Mouse (Mus musculus): ENCODE measurements at regions not wholly inside any gene's neighbourhood (a gene's known extent, or its start where the extent isn't known, plus 50 kb on each side); places are given as distances from the start of the nearest gene placed in this dataset.

DNA sequence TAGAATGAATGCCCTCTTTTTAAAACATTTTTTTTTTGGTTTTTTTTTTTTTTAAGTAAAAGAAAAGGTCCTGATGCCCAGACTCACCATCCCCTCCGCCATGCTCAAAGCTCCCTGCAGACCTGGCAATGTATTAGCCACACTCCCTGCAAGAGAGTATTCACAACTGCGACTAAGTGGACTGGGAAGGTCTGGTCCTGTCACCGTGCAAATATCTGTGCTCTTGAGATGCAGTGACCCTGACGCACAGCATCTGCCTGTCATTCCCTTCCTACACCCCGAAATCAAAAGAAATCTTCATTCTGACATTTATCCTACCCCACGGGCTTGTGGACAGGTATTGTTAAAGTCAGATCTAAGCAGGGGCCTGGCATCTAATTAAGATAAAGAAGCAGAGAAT, 95.4 kb upstream of the Dio3 start:
- no peak for DNase-seq (ENCODE audit: low read depth, low spot score)

DNA sequence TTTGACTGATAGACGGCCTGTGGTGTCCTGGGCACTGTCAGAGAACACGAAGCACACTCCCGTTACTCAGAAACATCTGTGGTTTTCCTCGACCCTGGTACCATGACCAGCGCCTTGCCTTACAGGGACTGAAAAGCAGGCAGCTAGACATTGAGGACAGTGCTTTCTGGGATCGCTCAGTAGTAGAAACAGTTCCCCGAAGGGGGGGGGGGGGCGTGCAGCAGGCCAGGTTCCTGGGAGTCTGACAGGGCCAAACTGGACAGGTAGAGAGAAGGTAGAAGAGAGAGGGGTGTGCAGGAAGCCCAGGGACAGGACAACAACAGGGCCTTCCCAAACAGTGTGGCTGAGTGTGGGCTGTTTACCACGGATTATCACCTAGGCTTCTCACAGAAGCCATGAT, 93.5 kb upstream of the Dio3 start:
- no peak for DNase-seq (ENCODE audit: low read depth, low spot score)

DNA sequence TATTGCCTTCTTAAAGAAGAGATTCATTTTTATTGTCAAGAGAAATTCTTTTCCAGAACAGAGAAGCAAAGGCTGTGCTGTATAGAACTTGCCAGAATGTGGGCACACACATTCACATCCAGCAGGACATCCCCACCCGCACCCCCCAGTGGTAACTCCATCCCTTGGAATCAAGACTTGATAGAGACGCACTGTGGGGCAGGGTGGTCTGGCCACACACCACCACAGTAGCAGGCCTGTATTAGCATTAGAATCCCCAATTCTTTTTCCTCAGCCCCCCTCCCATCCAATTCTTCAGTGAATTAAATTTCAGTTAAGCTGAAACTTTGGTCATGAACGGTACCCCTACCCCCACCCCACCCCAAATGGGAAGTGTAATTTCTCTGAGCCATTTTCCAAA, 92.5 kb upstream of the Dio3 start:
- DNase-seq (ENCODE audit: low read depth, low spot score): no peak

DNA sequence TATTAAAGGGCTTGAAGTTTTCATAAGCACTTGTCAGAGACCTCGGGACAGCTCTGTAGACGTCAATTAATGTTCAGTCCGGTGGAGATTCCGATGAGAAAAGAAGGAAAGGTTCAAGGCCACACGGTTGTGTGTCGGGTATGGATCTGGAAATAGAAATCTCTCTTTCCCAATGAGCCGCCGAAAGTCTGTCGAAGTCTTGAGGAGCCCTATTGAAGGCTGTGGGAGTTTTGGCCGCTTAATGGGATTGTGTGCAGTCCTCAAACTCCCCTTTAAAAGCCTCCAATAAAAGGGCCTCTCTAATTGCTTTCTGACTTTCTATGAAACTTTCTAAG, 92.0 kb upstream of the Dio3 start:
- DNase-seq (ENCODE audit: low read depth, low spot score): no peak

DNA sequence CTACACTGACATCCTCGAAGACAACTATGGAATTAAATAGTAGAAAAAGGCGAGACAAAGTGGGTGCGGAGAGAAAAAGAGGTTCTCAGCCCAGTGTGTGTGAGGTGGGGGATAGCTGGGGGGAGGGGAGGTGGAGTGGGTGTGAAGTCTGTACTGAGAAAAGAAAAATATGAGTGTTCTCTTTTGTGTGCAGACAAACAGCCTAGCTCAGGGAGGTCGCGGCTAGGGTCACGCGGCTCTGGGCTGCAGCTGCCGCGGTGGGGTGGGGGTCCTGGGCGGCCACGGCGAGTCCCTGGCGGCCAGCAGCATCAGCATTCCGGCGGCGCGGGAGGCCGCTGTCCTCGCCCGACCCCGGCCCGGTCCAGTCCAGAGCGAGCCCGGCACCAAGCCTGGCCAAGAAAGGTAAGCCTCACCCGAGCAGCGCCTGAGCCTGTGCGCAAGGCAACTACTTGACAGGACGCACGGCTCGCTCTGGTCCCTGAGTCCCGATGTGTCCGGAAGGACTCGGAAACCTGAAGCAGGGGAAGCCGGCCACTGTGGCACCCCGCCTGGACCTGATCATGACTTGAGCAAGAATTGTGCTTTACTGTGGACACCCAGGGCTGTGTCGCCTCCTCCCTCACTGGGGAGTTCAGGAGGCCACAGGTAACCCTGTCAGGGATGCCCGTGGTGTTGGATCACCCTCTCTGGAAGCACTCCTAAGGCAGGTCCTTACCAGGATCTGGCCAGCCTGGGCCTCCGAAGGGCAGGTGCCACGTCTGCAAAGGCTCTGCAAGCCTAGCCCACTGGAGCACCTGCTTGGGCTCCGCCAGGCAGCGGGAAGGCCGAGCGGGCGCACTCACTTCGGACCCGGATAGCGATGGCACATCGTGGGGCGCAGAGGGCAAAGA, 91.4 kb upstream of the Dio3 start:
- no peak for DNase-seq (ENCODE audit: low read depth, low spot score)

DNA sequence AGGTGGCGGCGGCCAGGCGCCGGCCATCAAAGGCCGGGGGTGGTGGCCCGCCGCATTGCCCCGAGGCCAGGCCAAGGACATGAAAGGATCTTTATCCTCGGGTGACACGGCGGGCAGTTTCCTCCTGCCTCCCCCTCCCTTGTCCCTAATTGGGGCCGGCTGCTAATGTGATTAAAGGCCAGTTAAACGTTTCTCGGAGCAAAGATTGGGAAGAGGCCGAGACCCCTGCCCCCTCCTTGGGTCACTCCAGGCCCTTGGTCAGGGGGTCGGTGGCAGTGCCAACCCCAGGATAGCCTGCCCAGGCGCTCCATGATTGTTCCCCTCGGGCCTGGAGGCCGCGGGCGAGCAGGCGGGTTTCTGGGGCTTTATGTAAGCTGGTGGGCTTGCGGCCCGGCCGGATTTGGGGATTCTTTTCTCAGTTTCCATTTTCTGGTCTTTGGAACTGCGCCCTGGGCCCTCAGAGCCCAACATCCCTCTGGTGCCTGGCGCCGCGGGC, 90.7 kb upstream of the Dio3 start:
- DNase-seq (ENCODE audit: low read depth, low spot score): no peak

DNA sequence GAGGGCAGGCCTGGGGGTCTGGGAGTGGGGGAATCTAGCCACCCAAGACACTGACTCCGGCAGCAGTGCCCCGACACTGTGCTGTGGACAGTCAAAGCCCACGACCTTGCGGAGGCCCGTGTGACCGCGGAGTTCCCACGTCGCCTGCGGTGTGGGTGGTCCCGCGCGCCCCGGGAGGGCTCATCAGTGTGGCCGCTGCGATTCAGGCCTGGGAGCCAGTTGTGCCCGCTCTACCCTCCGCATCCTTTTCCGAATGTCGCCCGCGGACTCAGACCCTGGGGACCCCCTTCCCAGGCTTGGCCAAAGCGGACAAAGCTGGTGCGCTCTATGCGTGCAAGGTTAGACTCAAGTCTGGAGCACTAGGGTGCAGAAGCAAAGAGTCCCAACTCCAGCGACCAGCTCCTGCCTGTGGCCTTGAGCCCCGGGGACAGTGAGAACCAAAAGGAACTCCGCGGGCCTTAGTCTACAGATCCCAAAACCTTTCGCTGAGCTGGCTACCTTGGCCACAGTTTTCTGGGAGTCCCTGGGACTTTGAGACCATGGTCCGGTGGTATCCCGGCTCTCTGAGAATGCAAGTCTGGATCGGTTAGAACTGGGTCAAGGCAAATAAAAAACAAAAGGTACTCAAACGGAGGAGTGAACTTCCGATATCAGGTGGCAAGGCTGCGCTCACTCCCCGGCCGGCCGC, 90.1 kb upstream of the Dio3 start:
- no peak for DNase-seq (ENCODE audit: low read depth, low spot score)

DNA sequence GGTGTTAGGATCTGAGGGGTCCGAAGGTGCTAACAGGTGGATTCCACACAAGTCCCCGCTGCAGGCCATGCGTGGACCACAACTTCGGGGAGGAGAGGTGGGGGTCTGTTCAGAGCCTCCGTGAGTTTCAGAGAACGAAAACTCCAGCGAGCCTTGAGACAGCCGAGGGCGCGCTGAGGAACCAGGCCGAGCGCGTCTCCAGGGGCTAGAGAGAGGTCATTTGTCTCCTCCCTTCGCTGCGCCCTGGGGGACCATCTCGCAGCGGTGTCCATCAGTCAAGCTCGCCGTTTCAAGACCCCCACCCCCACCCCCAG, 89.6 kb upstream of the Dio3 start:
- no peak for DNase-seq (ENCODE audit: low read depth, low spot score)

DNA sequence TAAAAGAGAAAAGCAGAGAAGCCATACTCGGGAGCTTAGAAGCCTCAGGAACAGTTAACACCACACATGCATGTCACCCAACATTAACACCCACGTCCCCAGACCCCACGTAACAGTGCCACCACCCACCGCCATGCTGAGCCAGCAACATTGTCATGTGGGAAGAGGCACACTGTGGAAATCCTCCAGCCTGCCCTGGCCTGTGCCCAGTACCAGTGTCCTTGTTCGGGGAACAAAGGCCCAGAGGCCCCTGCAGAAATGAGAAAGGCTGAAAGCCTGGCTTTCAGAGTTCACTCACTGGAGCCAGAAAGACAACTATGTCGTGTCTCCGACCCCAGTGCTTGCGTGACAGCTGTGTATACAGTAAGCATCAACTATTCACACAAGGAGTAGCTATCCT, 86.7 kb upstream of the Dio3 start:
- DNase-seq (ENCODE audit: low read depth, low spot score): no peak

DNA sequence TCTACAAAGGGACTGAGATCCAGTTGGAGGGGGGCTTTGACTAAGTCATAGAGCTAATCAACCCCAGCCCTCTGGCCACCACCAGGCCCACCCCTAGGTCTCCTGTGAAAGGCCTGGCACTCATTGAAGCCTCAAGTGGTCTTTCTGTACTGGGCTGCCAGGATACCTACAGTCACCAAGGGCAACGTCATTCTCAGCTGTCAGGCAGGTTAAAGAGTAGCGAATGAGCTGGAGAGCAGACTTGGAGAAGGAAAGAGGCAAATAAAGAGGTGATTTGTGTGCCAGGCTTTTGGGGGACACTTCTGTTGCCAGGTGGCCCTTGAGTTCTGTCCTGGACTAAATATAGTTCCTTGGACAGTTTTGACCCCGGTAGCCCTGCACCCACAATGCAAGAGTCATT, 81.5 kb upstream of the Dio3 start:
- no peak for DNase-seq (ENCODE audit: low read depth, low spot score)

DNA sequence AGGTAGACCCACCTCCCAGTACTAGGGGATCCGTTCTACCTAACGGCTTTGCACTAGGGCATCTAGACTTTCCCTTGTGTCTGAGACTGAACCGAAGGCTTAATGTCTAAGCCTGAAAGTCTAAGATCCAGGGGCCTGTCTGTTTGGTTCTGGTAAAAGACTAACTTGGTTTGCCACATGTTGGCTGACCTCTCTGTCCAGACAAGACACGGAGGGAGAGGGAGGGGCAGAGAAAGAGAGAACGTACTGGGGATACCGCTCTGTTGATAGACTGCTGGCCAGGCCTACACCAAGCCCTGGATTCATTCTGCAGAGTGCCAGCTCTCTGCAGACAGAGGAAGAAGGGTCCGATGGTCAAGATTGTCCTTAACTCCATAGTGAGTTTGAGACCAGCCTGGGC, 78.4 kb upstream of the Dio3 start:
- no peak for DNase-seq (ENCODE audit: low read depth, low spot score)

DNA sequence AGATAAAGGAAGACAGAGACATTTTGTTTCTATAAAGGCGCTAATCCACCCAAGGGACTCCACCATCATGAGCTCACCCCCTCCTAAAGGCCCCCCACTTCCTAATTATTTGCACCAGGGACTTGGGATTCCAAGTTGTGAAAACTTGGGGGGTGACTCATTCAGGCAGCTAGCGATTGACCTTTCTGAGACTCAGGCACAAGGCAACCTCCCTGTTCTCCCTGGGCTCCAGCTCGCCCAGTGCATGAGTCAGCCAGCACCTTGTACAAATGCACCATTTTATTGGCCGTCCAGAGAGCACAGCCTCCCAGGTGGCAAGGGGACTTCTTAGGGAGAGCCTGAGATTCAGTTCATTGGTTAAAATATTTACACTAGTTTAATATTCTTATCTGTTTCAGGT, 78.0 kb upstream of the Dio3 start:
- no peak for DNase-seq (ENCODE audit: low read depth, low spot score)

DNA sequence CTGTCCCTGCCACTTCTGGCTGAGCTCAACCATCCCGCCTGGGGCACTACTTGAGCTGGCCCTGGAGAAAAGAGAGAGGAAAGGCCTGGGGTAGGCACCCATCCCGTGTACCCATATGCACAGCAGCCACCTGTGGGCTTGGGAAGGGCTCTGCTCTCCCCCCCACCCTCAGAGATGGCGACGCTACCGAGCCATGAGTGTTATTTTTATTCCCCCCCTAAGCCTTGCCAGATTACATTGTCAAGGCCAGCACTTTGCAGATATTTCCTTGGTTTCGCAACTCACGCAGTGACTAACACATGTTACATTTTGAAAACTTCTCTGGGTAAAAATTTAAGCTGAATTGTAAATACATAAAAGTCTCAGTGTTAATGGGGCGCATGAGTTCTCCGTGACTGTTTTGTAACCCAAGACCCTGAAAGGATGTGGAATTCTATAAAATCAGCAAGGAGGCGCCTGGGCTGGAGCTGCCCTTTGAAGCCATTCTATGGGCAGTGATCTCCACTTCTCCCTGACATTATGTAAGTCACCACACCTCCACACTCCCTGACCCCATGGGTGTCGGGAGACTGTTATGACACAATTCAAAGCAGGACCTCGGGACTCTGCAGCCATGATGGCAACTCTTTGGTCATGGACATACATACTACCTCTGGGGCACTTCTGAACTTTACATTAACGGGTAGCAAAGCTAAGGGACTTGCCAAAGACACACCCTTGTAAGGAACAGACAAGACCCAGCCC, 75.4 kb upstream of the Dio3 start:
- DNase-seq (ENCODE audit: low read depth, low spot score): no peak

DNA sequence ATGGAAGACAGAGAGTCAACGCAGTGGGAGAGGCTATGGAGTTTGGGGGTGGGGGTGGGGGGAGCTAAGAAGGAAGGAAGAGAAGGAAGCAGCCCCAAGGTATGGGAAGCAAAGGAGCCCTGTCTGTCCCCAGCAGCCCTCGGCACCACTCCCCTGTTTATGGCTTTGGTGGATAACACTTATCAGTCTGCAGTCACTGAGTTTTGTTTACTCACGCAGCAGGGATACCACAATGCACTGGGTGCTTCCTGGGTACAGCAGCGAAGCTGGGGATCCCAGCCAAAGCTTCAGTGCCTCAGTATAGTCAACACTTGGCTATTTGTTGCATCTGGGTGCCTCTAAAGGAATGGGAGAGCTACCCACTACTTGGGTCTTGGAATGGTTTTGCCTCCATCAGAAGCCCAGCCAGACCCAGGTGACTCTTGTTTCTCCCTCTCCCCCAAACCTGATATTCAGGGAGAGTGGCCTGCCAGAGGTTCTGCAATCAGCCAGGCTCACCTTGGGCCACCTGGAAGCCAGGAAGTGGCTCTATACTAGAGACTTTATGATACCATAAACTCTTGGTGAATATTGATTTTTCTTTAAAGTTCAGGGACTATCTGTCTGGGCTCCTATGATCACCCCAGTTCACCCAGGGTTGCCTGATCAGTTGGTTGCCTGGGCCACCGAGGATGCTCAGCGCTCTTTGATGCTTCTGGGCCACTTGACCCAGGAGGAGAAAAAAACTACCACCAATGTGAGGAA, 74.5 kb upstream of the Dio3 start:
- DNase-seq (ENCODE audit: low read depth, low spot score): no peak

DNA sequence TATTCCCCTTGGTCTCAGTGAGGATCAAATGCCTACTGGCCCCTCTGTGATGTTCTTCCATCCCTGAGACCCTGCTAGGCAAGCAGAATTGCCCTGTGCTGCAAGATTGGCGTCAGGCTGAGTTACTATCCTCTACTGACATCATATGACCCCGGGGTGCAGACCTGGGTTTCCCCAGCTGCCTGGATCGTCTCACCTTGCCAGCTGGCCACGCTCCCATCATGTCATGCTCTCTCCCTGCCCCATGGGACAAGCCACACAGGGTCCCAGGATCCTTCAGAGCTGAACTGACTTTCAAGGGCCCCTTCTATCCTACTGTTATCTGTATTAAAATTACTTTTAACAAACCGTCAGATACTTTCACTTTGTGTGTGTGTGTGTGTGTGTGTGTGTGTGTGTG, 72.6 kb upstream of the Dio3 start:
- no peak for DNase-seq (ENCODE audit: low read depth, low spot score)

DNA sequence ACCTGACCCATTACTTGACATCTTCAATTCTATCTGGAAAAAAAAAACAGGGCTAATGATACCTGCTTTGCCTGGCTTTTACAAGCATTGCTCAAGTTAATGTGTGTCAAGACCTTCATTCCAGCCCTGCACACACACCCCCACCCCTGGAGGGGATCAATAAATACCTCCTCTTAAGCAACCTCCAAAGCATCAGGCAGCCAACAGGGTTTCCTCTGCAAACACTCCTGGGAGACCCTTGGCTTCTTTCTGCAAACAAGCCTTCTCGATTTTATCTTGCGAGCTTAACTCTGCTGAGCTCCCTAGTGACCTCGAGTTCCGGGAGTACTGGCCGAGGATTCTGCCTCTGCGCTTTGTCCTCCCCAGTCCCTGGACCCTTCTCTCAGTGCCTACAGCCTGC, 72.1 kb upstream of the Dio3 start:
- no peak for DNase-seq (ENCODE audit: low read depth, low spot score)

DNA sequence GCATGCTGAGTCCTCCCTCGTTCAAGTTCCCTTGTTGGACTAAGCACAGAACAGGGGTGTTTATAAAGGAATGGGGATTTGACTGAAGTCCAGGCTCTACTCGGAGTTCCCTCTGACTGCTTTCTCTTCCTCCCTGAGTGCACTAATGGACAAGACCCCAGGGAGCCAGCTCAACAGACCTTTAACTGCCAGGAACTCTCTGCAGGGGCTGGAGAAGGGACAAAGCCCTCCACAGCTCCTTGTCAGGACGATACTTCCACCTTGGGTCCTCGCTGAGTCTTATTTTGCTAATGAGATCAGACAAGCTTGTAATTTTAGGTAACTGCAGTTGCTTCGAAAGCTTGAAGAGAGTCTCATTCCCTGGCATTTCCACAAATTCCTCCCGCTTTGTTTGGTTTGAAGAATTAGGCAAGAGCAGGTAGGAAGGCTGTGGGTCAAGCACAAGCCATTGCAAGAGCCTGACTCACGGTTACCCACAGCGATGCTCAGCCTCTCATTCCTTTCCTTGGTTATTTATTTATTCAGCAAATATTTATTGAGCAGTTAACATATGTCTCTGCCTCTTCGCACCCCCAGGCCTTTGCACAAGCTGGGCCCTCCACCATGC, 71.5 kb upstream of the Dio3 start:
- DNase-seq (ENCODE audit: low read depth, low spot score): no peak

DNA sequence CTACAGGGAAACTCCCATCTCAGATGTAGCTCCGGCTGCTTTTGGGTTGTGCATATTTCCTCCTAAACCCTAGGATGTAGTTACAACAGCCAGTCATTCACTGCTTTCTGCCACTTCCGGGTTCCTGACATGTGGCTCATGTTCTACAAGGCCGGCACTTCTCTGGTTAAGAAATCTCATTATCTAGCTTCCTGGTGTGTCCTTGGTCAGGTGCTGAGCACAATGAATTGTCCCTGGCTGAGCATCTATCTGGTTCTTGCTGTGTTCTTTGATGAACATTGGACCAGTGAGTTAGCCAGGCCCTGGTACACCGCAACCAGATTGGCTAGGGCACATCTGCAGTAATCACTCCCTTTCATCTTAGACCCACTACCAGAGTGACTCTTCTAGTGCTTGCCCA, 66.2 kb upstream of the Dio3 start:
- DNase-seq (ENCODE audit: low read depth, low spot score): no peak

DNA sequence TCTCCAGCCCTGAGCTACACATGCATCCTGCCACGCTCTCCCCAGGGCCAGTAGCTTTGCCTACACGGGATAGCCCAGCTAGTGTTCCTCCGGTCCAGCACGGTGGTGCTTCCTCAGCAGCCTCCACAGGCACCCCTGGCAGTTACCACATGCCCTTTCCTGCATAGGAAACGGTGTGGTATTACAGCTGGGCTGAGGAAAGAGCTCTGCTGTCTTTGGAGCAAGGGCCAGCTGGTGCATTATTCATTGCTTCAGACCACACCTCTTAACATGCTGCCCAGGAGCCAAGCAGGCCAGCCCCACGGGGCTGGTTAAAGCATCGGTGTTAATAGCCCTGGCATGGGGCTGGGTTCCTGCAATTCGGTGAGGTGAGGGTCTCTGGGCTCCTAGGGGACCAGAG, 64.0 kb upstream of the Dio3 start:
- DNase-seq (ENCODE audit: low read depth, low spot score): peak; percentile 36

DNA sequence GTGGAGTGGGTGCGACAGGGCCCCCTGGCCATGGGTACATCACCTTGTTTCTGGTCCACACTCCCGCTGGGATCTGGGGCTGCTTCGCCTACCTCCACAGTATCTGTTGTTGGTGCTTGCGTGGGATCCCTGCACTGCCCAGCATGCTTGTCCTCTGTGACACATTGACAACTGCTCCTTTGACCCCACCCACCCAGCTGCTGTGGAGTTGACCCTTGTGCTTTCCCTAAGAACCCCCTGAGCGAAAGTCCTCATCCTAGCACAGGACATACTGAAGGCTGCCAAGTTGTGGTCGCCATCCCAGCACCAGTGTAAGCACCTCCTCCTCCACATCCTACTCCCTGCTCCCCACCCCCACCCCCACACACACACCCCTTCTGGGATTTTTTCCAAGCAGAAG, 63.6 kb upstream of the Dio3 start:
- no peak for DNase-seq (ENCODE audit: low read depth, low spot score)

DNA sequence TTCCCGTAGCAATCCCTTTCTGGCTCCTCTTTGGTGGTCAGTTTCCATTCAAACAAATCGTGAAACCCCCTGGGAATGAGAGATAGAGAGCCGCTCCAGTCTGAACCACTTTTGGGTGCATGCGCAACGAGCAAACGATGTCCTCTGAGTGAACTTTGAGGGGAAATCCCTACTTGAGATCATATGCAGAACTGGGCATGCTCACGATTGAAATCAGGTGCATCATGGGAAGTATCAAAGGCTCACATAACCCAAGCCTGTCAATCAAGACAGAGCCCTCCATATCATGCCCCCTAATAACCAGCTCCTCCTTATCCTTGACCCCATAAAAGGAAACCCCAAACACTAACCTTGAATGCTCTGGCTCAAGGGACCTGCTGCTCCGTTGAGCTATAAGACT, 59.1 kb upstream of the Dio3 start:
- no peak for DNase-seq (ENCODE audit: low read depth, low spot score)

DNA sequence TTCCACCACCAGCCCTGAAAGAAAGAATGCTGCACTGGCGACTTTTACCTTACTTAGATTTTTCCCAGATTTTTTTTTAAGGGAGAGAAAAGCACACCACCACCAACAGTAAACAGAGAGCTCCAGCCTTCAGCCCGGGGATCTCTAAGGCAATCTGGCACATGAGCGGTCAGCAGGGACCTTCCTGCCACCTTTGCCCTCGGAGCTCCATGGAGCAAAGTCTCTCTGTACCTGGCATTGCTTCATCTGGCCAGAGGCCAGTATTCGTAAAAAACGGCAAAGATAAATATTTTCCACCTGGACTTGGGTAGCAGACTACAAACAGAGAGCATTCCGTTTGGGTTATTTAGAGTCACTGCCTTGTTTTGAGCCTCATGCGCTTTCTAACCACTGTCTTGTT, 58.4 kb upstream of the Dio3 start:
- no peak for DNase-seq (ENCODE audit: low read depth, low spot score)
